Mouse (Mus musculus) hindbrain, embryonic 16.5 days (tissue): ENCODE results near the gene Pde4d. TPM values are rescaled to one million over a fixed set of nuclear protein-coding genes. Genes with fewer than 3 reads are reported as not detected.

Experiments
- ATAC-seq: fragments of 200-750 bp; cut with Nextera tagmentation; 2 replicates; pipeline ENCODE4 v1.8.0; 2017; ENCODE audit warnings: moderate TSS enrichment, moderate library complexity
- H3K27ac ChIP-seq: fragments of 300-500 bp; sonication (generic); 2 replicates; pipeline ENCODE4 v1.5.1; 2014; ENCODE audit warnings: low read depth, mild to moderate bottlenecking, control low read depth, low read length, moderate library complexity
- H3K27me3 ChIP-seq: fragments of 300-500 bp; sonication (generic); replicated peaks from 2 replicates; pipeline ENCODE4 v1.6.1; 2014; ENCODE audit warnings: low read length; ENCODE audit not compliant: control insufficient read depth, insufficient read depth
- H3K36me3 ChIP-seq: fragments of 300-500 bp; sonication (generic); 2 replicates; pipeline ENCODE4 v1.6.1; 2014; ENCODE audit warnings: mild to moderate bottlenecking, low read length, moderate library complexity, mixed read lengths; ENCODE audit not compliant: control insufficient read depth, insufficient read depth
- H3K4me1 ChIP-seq: fragments of 300-500 bp; sonication (generic); 2 replicates; pipeline ENCODE4 v1.6.1; 2014; ENCODE audit warnings: low read depth, low read length; ENCODE audit not compliant: control insufficient read depth, insufficient read depth
- H3K4me2 ChIP-seq: fragments of 300-500 bp; sonication (generic); 2 replicates; pipeline ENCODE4 v1.6.1; 2014; ENCODE audit warnings: mild to moderate bottlenecking, low read length, control low read depth, moderate library complexity
- H3K4me3 ChIP-seq: fragments of 300-500 bp; sonication (generic); 2 replicates; pipeline ENCODE4 v1.5.1; 2014; ENCODE audit warnings: mild to moderate bottlenecking, low read length, control low read depth, moderate library complexity
- H3K9ac ChIP-seq: fragments of 300-500 bp; sonication (generic); 2 replicates; pipeline ENCODE4 v1.6.1; 2014; ENCODE audit warnings: low read depth, mild to moderate bottlenecking, control low read depth, low read length, moderate library complexity
- H3K9me3 ChIP-seq: fragments of 300-500 bp; sonication (generic); 2 replicates; pipeline ENCODE4 v1.6.1; 2014; ENCODE audit warnings: mild to moderate bottlenecking, low read length, moderate library complexity; ENCODE audit not compliant: control insufficient read depth
- WGBS: fragments of 180-500 bp; shearing (Covaris S2); extraction: QIAGEN DNeasy Blood & Tissue Kit; methylation state at CpG from one replicate; pipeline ENCODE4 v1.1.7; 2014; 5-methylcytosine and 5-hydroxymethylcytosine counted together
- polyA plus RNA-seq: library from polyadenylated mRNA; unstranded; fragments of >200 nt; fragmentation: Nextera tagmentation; extraction: Ambion mirVana; gene quantifications from 2 replicates; pipeline ENCODE4 v1.2.1, GENCODE M21; 2015

The Pde4d gene
- polyA plus RNA-seq, result 18.5 and 18.9 TPM in 2 replicates

DNA sequence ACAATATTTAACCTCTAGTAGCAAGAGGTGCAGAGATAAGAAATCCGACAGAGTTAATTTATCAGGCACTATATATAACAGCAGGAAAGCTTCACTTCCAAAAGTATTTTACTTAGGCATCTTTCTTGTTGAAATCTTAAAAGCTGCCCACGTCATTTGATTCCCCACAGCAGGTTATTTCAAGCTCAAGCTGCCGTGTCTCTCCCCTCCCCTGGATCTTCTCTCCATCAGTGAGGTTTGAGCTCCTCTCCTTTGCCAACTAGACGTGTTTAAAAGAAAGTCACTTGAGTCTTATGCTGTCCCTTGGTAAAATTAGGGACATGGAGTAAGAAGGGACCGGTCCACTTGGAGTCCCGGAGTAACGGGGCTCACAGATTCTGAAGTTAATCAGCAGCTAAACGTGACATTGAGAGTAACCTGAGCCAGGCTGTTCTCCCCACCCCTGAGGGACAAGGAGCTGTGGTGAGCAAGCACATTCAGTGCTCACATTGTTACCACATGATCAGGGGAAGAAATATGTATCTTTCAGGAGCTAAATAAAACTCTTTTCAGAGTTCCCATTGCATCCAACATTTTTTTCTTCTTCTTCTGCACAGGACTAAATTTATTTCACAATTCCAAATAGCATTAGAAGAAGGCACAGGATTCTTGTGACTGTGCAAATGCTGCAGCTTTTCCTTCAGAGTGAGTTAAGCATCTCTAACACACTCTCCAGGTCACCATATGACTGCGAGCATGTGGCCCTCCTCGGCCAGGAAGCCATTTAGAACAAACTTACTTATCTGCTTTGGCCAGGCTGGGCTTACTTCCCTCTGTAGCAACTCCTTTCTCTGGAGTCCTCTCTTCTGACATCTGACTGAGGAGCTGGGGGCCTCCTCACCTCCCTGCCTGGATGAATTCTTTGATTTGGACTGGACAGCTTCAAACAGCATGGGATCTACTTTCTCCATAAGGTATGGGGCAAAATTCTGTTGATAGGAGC is at the start of gene Pde4d:
Gene Pde4d (plus strand): TSS at position 833 of the 982 bp plus-strand sequence.
- Histone ChIP-seq H3K4me2 (no peak within 1 kb of the TSS), H3K36me3 (no peaks in the 10 kb centered on the region), H3K4me3 (no peak within 1 kb of the TSS), H3K27me3 (no peaks in the 10 kb centered on the region), H3K27ac (no peak within 1 kb of the TSS), H3K9ac (no peak within 1 kb of the TSS), H3K9me3 (no peaks in the 10 kb centered on the region), H3K4me1 (no peaks in the 10 kb centered on the region)
- 55% methylated on average over 10 of the region's 10 CpGs for WGBS
- no peak for ATAC-seq

DNA sequence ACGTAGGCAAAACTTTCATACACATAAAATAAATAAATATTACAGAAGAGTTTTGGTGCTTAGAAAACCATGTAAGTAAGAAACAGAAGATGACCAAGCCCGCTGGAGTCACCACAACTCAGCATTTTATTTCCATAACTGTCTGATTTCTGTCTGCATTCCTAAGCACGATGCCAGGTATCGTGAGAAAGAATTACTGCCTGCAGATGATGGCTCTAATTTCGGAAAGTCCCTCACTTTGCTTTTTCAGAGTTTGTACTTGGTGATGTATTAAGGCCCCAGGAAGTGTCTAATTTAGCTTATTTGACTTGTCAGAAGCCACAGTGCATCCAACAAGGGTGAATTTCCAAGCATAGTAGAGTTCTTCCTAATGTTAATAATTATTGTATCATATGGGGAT is 46.6 kb upstream of the Pde4d start:
- Histone ChIP-seq H3K27me3 (no peaks in the 10 kb centered on the region), H3K27ac (no peak overlapping the region), H3K36me3 (no peaks in the 10 kb centered on the region), H3K4me2 (no peak overlapping the region), H3K9ac (no peak overlapping the region), H3K4me3 (no peak overlapping the region), H3K9me3 (no peaks in the 10 kb centered on the region), H3K4me1 (no peaks in the 10 kb centered on the region)
- WGBS, result 93% methylated on average over 5 of the region's 5 CpGs
- ATAC-seq, result no peak

- Histone ChIP-seq H3K4me2 (no peak overlapping the region), H3K9ac (no peak overlapping the region), H3K4me1 (no peaks in the 10 kb centered on the region), H3K27ac (no peak overlapping the region), H3K9me3 (no peaks in the 10 kb centered on the region), H3K27me3 (no peaks in the 10 kb centered on the region), H3K36me3 (no peaks in the 10 kb centered on the region), H3K4me3 (no peak overlapping the region)
- 85% methylated on average over 4 of the region's 4 CpGs for WGBS
- ATAC-seq, result no peak
Observed at GRCm38 (mm10) chr13:108404372-108404771, 45.4 kb upstream of the Pde4d start.

DNA sequence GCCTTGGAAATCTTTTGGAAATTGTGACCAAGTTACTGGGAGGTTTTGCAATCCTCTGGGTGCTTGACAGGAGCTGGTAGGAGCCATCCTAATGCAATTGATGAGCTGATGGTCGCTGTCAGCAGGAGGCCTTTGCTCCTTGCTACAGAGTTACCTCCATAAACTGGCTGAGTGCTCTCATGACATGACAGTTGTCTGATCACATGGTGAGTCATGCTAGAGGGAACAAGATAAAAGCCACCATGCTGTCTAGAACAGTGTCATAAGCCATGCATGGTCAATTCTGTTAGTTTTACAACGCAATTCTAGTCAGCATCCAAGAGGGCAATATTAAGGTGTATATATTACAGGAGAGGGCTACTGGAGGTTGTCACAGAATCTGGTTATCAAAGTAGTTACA is 34.3 kb upstream of the Pde4d start:
- no peaks in the 10 kb centered on the region for H3K36me3 ChIP-seq
- no peak overlapping the region for H3K27ac ChIP-seq
- no peaks in the 10 kb centered on the region for H3K9me3 ChIP-seq
- no peak for ATAC-seq
- no peaks in the 10 kb centered on the region for H3K4me1 ChIP-seq
- 73% methylated on average over 2 of the region's 2 CpGs for WGBS
- no peaks in the 10 kb centered on the region for H3K27me3 ChIP-seq
- no peak overlapping the region for H3K4me2 ChIP-seq
- H3K4me3 ChIP-seq, result no peak overlapping the region
- H3K9ac ChIP-seq, result no peak overlapping the region

DNA sequence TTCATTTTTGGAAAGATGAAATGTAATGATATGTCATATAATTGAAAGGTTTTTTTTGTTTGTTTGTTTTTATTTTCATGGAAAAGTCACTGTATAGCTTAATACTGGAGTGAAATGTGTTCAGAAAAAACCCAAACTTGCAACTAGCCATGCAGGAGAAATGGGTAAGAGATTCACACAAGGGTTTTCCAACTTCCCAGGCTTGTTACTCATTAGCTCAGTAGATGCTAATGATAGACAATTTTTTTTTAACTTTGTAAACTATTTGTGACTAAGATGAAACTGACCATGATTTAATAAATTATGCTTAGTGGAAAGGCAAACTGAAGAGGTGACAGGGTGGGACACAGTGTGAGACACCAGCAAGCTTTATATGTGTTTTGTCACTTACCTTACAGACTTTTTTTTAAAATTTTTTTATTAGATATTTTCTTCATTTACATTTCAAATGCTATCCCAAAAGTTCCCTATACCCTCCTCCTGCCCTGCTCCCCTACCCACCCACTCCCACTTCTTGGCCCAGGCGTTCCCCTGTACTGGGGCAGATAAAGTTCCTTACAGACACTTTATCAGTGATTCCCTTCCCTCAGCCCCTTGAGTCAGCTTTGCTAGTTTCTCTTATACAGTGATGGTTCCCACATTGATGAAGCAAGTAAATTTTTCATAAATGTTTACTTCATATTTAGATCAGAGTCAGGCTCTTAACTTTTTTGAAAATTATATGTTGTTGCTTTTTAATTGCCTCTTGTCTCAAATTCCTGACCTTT is 30.8 kb upstream of the Pde4d start:
- 83% methylated on average over 1 of the region's 1 CpGs for WGBS
- no peak for ATAC-seq

DNA sequence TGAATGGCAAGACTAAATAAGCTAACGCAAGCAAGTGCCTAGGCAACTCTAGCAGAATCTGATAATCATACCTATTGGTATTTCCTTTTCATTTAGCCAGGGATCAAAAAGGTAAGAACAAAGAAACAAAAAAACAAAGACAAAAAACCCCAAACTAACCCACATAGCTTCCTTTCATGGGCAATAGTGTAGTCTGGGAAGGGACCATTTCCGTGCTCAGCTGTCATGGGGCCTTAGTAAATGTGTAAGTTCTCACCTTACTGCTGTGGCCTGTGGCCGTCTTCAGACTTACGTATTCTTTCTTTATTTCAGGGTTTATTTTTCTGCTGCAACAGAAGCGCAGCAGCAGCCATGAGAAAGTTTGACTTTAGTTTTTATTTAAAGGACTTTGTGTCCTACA is 23.4 kb upstream of the Pde4d start:
- Histone ChIP-seq H3K4me1 (no peaks in the 10 kb centered on the region), H3K9ac (no peak overlapping the region), H3K4me2 (no peak overlapping the region), H3K36me3 (no peaks in the 10 kb centered on the region), H3K4me3 (no peak overlapping the region), H3K27me3 (no peaks in the 10 kb centered on the region), H3K27ac (no peak overlapping the region), H3K9me3 (no peaks in the 10 kb centered on the region)
- WGBS, result 71% methylated on average over 5 of the region's 5 CpGs
- ATAC-seq, result no peak

More for the DNA sequence above, 30.8 kb upstream of the Pde4d start:
- Histone ChIP-seq H3K4me3 (no peak overlapping the region), H3K36me3 (no peaks in the 10 kb centered on the region), H3K9me3 (no peaks in the 10 kb centered on the region), H3K4me2 (no peak overlapping the region), H3K27ac (no peak overlapping the region), H3K4me1 (no peaks in the 10 kb centered on the region), H3K27me3 (no peaks in the 10 kb centered on the region), H3K9ac (no peak overlapping the region)

- no peak overlapping the region for H3K4me3 ChIP-seq
- no peaks in the 10 kb centered on the region for H3K9me3 ChIP-seq
- H3K9ac ChIP-seq, result no peak overlapping the region
- H3K4me2 ChIP-seq, result no peak overlapping the region
- H3K4me1 ChIP-seq, result no peaks in the 10 kb centered on the region
- WGBS, result 54% methylated on average over 6 of the region's 6 CpGs
- no peak overlapping the region for H3K27ac ChIP-seq
- H3K36me3 ChIP-seq, result no peaks in the 10 kb centered on the region
- no peak for ATAC-seq
- no peaks in the 10 kb centered on the region for H3K27me3 ChIP-seq
Observed at GRCm38 (mm10) chr13:108428809-108429208, 20.9 kb upstream of the Pde4d start.

DNA sequence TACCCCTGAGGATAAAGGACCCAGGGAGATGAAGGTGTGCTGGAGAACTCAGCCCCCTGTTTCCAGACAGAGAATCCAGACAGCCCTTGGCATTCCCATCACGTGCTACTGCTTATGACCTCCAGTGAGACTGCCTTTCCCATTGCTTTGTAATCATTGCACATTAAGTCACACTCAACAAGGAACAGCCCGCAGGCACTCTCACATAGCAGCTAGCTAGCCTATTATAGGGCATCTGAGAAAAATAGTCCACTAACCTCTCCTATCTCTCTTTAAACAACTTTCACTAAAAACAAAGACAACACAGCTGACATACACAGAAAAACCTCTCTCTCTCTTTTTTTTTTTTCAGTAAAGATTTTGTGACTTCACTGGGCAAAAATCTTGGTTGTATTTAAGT is 20.1 kb upstream of the Pde4d start:
- ATAC-seq, result no peak
- Histone ChIP-seq H3K27ac (no peak overlapping the region), H3K9me3 (no peaks in the 10 kb centered on the region), H3K4me2 (no peak overlapping the region), H3K4me3 (no peak overlapping the region), H3K9ac (no peak overlapping the region), H3K27me3 (no peaks in the 10 kb centered on the region), H3K36me3 (no peaks in the 10 kb centered on the region), H3K4me1 (no peaks in the 10 kb centered on the region)
- WGBS, result 52% methylated on average over 2 of the region's 2 CpGs

DNA sequence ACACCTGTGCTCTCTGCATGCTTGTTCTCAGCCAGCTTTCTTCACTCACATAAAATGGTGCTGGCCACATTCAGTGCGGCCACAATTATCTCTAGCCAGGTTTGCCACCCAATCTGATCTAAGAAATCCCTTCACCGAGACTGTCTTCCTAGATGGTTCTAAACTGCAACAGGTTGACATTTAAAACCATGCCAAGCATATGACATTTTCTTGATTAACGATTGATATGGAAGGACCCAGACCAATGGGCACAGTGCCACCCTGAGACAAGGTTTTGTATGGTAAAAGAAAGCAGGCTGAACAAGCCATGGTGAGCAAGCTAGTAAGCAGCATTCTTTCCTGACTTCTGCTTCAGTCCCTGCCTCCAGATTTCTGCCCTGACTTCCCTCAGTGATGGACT is 18.0 kb upstream of the Pde4d start:
- WGBS, result 93% methylated on average over 3 of the region's 3 CpGs
- H3K9ac ChIP-seq, result no peak overlapping the region
- ATAC-seq, result no peak
- H3K9me3 ChIP-seq, result no peaks in the 10 kb centered on the region
- H3K27ac ChIP-seq, result no peak overlapping the region
- no peak overlapping the region for H3K4me3 ChIP-seq
- H3K4me2 ChIP-seq, result no peak overlapping the region
- no peaks in the 10 kb centered on the region for H3K36me3 ChIP-seq
- no peaks in the 10 kb centered on the region for H3K4me1 ChIP-seq
- no peaks in the 10 kb centered on the region for H3K27me3 ChIP-seq
